Mouse (Mus musculus) liver, embryonic 12.5 days (tissue): Measurements from ENCODE around the gene Slc35d1. TPM values are rescaled to one million over a fixed set of nuclear protein-coding genes. Genes with fewer than 3 reads are reported as not detected.

Experiments
- ATAC-seq: fragments of 200-750 bp; cut with Nextera tagmentation; 2 replicates; pipeline ENCODE4 v1.8.0; 2017; ENCODE audit warnings: moderate number of reproducible peaks, mild to moderate bottlenecking, moderate library complexity
- H3K27ac ChIP-seq: fragments of 300-500 bp; sonication (generic); 2 replicates; pipeline ENCODE4 v1.5.1; 2016; ENCODE audit warnings: mild to moderate bottlenecking
- H3K27me3 ChIP-seq: fragments of 300-500 bp; sonication (generic); replicated peaks from 2 replicates; pipeline ENCODE4 v1.6.1; 2016; ENCODE audit warnings: mild to moderate bottlenecking, moderate library complexity
- H3K36me3 ChIP-seq: fragments of 300-500 bp; sonication (generic); 2 replicates; pipeline ENCODE4 v1.6.1; 2016; ENCODE audit warnings: mild to moderate bottlenecking, moderate library complexity
- H3K4me1 ChIP-seq: fragments of 300-500 bp; sonication (generic); 2 replicates; pipeline ENCODE4 v1.6.1; 2016
- H3K4me2 ChIP-seq: fragments of 300-500 bp; sonication (generic); 2 replicates; pipeline ENCODE4 v1.6.1; 2016; ENCODE audit warnings: mild to moderate bottlenecking, moderate library complexity
- H3K4me3 ChIP-seq: fragments of 300-500 bp; sonication (generic); 2 replicates; pipeline ENCODE4 v1.5.1; 2016; ENCODE audit warnings: mild to moderate bottlenecking, moderate library complexity
- H3K9ac ChIP-seq: fragments of 300-500 bp; sonication (generic); 2 replicates; pipeline ENCODE4 v1.6.1; 2016; ENCODE audit warnings: mild to moderate bottlenecking, moderate library complexity
- H3K9me3 ChIP-seq: fragments of 300-500 bp; sonication (generic); replicated peaks from 2 replicates; pipeline ENCODE4 v1.6.1; 2016; ENCODE audit warnings: mild to moderate bottlenecking, moderate library complexity
- WGBS: fragments of 180-500 bp; shearing (Covaris S2); methylation state at CpG from one replicate; pipeline ENCODE4 v1.1.7; 2016; ENCODE audit not compliant: insufficient replicate concordance; 5-methylcytosine and 5-hydroxymethylcytosine counted together
- polyA plus RNA-seq: library from polyadenylated mRNA; unstranded; fragments of >200 nt; fragmentation: Nextera tagmentation; extraction: Ambion mirVana; gene quantifications from 2 replicates; pipeline ENCODE4 v1.2.1, GENCODE M21; 2016

The Slc35d1 gene
- polyA plus RNA-seq, 1 experiment from 2014 or later = 11.1 TPM

GRCm38 (mm10) chr4:103120874-103121389 lies 94.0 kb downstream of the Slc35d1 start:
- WGBS = 36% methylated on average over 9 of the region's 9 CpGs
- no peaks in the 10 kb centered on the region for H3K27me3 ChIP-seq
- peaks cover 13% of the 10 kb centered on the region for H3K36me3 ChIP-seq
- H3K27ac ChIP-seq = peak overlapping the region; percentile 99
- H3K4me3 ChIP-seq = peak overlapping the region; percentile 99
- no peaks in the 10 kb centered on the region for H3K9me3 ChIP-seq
- H3K4me2 ChIP-seq = peak overlapping the region; percentile 86
- H3K9ac ChIP-seq = peak overlapping the region; percentile 100
- H3K4me1 ChIP-seq = peaks cover 45% of the 10 kb centered on the region
- 0 out of 2 replicates have a peak, but pooled peaks have one; percentile 19 for ATAC-seq

Other genes starting within 250 kb of the Slc35d1 start
- 0.38 TPM in 1 of 2 replicates, not detected in the other for gene Tctex1d1, start 236.6 kb downstream of the Slc35d1 start, polyA plus RNA-seq
- gene Insl5, start 188.3 kb downstream of the Slc35d1 start, polyA plus RNA-seq = not detected in 2 replicates
- gene Mier1, start 100.8 kb downstream of the Slc35d1 start, polyA plus RNA-seq = 35.1 and 39.4 TPM in 2 replicates
- gene Wdr78, start 100.6 kb downstream of the Slc35d1 start, polyA plus RNA-seq = 1.0 and 1.1 TPM in 2 replicates
- gene 4921539E11Rik, start 75.7 kb upstream of the Slc35d1 start, polyA plus RNA-seq = not detected in 2 replicates
- 16.5 and 17.3 TPM in 2 replicates for gene Oma1, start 98.6 kb upstream of the Slc35d1 start, polyA plus RNA-seq